Mouse (Mus musculus) olfactory bulb, adult 2 months (tissue): ENCODE measurements around the gene Carhsp1.

Experiments used
- CTCF ChIP-seq: fragments of 200-500 bp; IDR thresholded peaks from 2 replicates; pipeline ENCODE4 v1.5.1; 2012; ENCODE audit warnings: low read depth, mild to moderate bottlenecking, low read length, moderate library complexity; ENCODE audit not compliant: insufficient read depth
- POLR2A ChIP-seq: fragments of 200-500 bp; IDR thresholded peaks from 2 replicates; pipeline ENCODE4 v1.6.1; 2012; ENCODE audit warnings: mild to moderate bottlenecking, low read depth, low read length, moderate library complexity; ENCODE audit not compliant: insufficient read depth

DNA sequence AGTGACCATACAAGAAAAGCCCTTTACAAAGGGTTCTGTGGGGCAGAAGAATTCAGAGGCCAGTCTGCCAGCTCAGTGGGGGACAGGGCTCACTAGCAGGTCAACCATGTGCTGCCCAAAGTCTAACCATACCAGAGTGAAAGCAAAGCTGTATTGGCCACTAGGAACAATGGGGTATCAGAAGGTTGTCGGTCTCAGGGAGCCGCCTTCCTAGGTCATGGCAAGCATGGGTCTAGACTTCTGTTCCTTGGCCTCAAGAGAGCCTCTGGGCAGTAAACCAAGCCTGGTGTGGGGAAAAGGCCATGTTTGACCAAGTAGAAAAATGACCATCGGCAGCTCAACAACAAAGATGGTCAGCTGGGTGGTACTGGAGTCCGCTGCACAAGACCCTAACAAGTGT is 13.2 kb downstream of the Carhsp1 start:
- TF ChIP-seq POLR2A, result no peak
- no peak for TF ChIP-seq CTCF
